Mouse (Mus musculus) midbrain, embryonic 10.5 days (tissue): ENCODE results near the gene Cpne6. TPM values are rescaled to one million over a fixed set of nuclear protein-coding genes. Genes with fewer than 3 reads are reported as not detected.

Experiments used
- DNase-seq: peaks from one replicate; pipeline ENCODE4 v3.0.0-alpha.2; 2017; ENCODE audit warnings: low spot score
- H3K27ac ChIP-seq: fragments of 300-500 bp; sonication (generic); replicated peaks from 2 replicates; pipeline ENCODE4 v1.5.1; 2016; ENCODE audit warnings: mild to moderate bottlenecking
- H3K27me3 ChIP-seq: fragments of 300-500 bp; sonication (generic); 2 replicates; pipeline ENCODE4 v1.6.1; 2016; ENCODE audit warnings: low read depth, mild to moderate bottlenecking; ENCODE audit not compliant: poor library complexity, severe bottlenecking
- H3K36me3 ChIP-seq: fragments of 300-500 bp; sonication (generic); 2 replicates; pipeline ENCODE4 v1.6.1; 2016; ENCODE audit warnings: mild to moderate bottlenecking, moderate library complexity
- H3K4me1 ChIP-seq: fragments of 300-500 bp; sonication (generic); 2 replicates; pipeline ENCODE4 v1.6.1; 2016
- H3K4me3 ChIP-seq: fragments of 300-500 bp; sonication (generic); 2 replicates; pipeline ENCODE4 v1.5.1; 2016; ENCODE audit warnings: mild to moderate bottlenecking, moderate library complexity
- H3K9me3 ChIP-seq: fragments of 300-500 bp; sonication (generic); replicated peaks from 2 replicates; pipeline ENCODE4 v1.6.1; 2016; ENCODE audit warnings: mild to moderate bottlenecking
- WGBS: fragments of 180-500 bp; shearing (Covaris S2); methylation state at CpG from one replicate; pipeline ENCODE4 v1.1.7; 2016; 5-methylcytosine and 5-hydroxymethylcytosine counted together
- polyA plus RNA-seq: library from polyadenylated mRNA; unstranded; fragments of >200 nt; fragmentation: Nextera tagmentation; extraction: Ambion mirVana; gene quantifications from 2 replicates; pipeline ENCODE4 v1.2.1, GENCODE M21; 2016

The Cpne6 gene
- polyA plus RNA-seq, 1 experiment from 2014 or later: 0.36 TPM

DNA sequence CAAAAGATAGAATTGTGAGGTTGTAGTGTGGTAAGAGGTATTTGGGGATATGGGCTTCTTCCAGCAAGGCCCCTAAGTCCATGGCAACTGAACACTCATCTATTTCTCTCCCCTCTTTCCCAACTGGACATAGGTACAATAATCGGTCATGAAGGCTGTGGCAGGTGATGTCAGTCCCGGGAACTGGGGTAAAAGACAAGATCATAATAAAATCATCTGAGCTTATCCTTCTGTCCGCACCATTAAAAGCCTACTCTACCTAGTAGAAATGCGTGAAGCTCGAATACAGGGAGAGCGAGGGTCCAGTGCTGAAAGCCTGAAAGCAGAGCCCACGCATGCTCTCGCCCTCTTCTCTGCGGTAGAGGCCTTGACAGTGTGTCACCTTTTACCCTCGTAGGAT is 30.6 kb upstream of the Cpne6 start:
- WGBS: 95% methylated on average over 10 of the region's 10 CpGs
- no peak for DNase-seq
- Histone ChIP-seq H3K27me3 (no peaks in the 10 kb centered on the region), H3K4me3 (0 out of 2 replicates have a peak overlapping the region, but pooled peaks have one; percentile 72), H3K36me3 (no peaks in the 10 kb centered on the region), H3K4me1 (peaks cover 16% of the 10 kb centered on the region), H3K27ac (no peak overlapping the region), H3K9me3 (no peaks in the 10 kb centered on the region)

GRCm38 (mm10) chr14:55484430-55485085 is 25.7 kb upstream of the Cpne6 start:
- H3K36me3 ChIP-seq: peaks cover 13% of the 10 kb centered on the region
- 85% methylated on average over 5 of the region's 5 CpGs for WGBS
- DNase-seq: no peak
- no peaks in the 10 kb centered on the region for H3K27me3 ChIP-seq
- no peak overlapping the region for H3K4me3 ChIP-seq
- H3K9me3 ChIP-seq: no peaks in the 10 kb centered on the region
- no peaks in the 10 kb centered on the region for H3K4me1 ChIP-seq
- H3K27ac ChIP-seq: no peak overlapping the region

DNA sequence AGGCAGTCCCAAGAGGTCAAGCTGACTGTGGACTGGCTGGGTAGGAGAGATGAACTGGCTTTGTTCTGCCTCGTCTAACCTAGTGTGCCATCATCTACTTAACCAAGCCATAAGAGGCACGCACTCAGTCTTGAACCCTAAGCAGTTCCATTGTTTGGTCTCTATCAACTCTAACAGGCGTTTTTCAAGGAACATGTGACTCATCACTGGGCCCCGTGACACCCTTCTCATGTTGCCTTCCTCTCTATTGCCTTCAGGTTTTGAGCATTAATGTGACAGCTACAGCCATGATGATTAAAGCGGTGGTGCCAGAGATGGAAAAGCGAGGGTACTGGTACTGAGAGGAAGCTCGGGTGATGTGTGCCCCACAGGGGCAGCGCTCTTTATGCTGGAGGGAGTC is 23.4 kb upstream of the Cpne6 start:
- H3K4me1 ChIP-seq: peaks cover 14% of the 10 kb centered on the region
- 91% methylated on average over 8 of the region's 8 CpGs for WGBS
- DNase-seq: no peak
- no peak overlapping the region for H3K27ac ChIP-seq
- H3K27me3 ChIP-seq: no peaks in the 10 kb centered on the region; the same call in 1 of the 2 replicates
- peaks cover 13% of the 10 kb centered on the region for H3K36me3 ChIP-seq
- no peak overlapping the region for H3K4me3 ChIP-seq
- no peaks in the 10 kb centered on the region for H3K9me3 ChIP-seq

DNA sequence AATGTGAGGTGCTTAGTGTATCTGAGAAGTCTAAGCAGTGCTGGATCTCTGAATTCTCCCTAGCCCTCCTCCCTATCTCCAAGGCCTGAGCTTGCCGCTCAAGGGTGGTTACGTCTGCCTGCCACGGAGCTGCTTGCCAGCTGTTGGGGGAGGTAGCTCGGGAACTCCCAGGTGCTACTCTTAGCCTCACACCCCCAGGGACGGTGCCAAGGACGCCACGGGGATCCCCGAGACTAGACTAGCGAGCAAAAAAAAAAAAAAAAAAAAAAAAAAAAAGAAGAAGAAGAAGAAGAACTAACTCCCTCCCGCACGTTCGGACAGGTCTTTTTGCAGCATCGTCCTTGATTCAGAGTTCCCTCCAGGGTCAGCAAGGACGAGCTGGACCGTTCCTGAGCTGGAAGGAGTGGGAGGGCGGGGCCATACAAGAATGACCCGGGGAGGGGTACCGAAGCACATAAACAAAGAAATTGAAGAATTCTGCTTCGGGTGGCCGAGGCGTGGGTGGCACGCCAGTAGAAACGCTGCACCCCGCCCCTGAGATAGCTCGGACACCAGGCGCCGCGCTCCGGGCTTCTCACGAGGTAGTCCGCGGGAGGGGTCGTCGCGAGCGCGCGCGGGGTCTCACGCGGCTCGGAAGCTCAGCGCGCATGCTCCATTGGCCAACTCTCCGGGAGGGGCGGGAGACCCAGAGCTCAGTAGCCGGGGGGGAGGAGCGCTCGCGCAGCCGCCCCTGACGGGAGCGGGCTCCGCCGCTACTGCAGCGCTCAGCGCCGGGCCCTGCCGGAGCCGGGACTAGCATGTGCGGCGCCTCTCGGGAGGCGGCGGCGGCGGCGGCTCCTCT is 19.7 kb upstream of the Cpne6 start, which contains the start of gene Carmil3:
Gene Carmil3 (plus strand): TSS at position 291 of the 841 bp plus-strand sequence.
- Histone ChIP-seq H3K27me3 (no peaks in the 10 kb centered on the region; the same call in 1 of the 2 replicates), H3K9me3 (no peaks in the 10 kb centered on the region), H3K36me3 (peaks cover 39% of the 10 kb centered on the region), H3K4me3 (peak within 1 kb of the TSS; percentile 89), H3K27ac (peak within 1 kb of the TSS; percentile 92), H3K4me1 (peaks cover 24% of the 10 kb centered on the region)
- under 1% methylated on average over 67 of the region's 68 CpGs for WGBS
- DNase-seq: peak; percentile 82

DNA sequence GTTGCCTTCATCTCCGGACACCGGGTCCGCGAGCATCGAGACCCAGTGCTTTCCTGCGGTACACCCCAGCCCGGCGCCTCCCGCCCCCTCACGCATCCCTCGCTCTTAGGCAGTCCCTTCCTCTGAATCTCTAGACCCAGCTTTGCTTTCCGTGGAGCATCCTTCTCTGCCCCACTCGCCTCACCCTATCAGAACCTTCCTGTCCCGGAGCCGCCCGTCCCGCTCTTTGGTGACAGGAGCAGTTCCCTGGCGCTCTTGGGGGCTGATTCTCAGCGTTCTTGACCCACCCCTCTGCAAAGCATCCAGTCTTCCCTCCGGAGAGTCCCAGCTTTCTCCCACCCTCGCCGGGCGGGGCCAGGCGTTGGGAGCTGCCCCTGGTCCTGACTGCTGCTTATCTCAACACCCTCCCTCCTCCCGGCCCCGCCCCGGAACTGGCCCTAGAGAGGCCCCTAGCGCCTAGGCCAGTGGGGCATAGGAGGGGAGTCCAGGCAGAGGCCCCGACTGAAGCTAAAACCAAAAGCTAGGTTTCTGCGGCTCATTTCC is 18.9 kb upstream of the Cpne6 start:
- DNase-seq: peak; percentile 83
- peaks cover 40% of the 10 kb centered on the region for H3K36me3 ChIP-seq
- under 1% methylated on average over 30 of the region's 30 CpGs for WGBS
- no peaks in the 10 kb centered on the region for H3K9me3 ChIP-seq
- H3K27me3 ChIP-seq: no peaks in the 10 kb centered on the region; the same call in 1 of the 2 replicates
- H3K27ac ChIP-seq: peak overlapping the region; percentile 92
- peak overlapping the region; percentile 89 for H3K4me3 ChIP-seq
- H3K4me1 ChIP-seq: peaks cover 24% of the 10 kb centered on the region

DNA sequence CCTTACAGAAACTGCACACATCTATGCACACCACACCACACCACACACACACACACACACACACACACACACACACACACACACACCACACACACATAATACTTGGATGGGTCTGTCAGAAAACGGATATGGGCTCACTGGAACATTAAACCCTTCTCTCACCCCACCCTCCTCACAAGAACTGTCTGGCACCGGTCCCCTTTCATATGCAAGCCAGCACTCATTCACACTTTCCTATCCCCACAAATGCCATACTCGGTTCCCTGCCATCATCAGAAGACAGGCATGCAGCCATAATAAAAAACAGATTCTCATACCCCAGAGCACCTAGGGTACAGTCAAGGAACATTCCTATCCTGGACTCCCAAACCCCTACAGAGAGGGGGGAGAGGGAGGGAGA is 18.1 kb upstream of the Cpne6 start:
- Histone ChIP-seq H3K36me3 (peaks cover 44% of the 10 kb centered on the region), H3K27me3 (peaks cover 4% of the 10 kb centered on the region; the same call in 1 of the 2 replicates), H3K9me3 (no peaks in the 10 kb centered on the region), H3K27ac (peak overlapping the region; percentile 92), H3K4me3 (peak overlapping the region; percentile 89), H3K4me1 (peaks cover 24% of the 10 kb centered on the region)
- no peak for DNase-seq
- WGBS: 55% methylated on average over 3 of the region's 3 CpGs

GRCm38 (mm10) chr14:55495509-55496240 is 14.6 kb upstream of the Cpne6 start:
- Histone ChIP-seq H3K4me1 (peaks cover 18% of the 10 kb centered on the region), H3K4me3 (no peak overlapping the region), H3K27ac (no peak overlapping the region), H3K9me3 (no peaks in the 10 kb centered on the region), H3K27me3 (0 out of 2 replicates have a peak, but pooled peaks cover 4% of the 10 kb centered on the region), H3K36me3 (peaks cover 69% of the 10 kb centered on the region)
- DNase-seq: no peak
- WGBS: 77% methylated on average over 20 of the region's 20 CpGs

- WGBS: 74% methylated on average over 16 of the region's 16 CpGs
- no peak for DNase-seq
- H3K4me1 ChIP-seq: peaks cover 9% of the 10 kb centered on the region
- no peak overlapping the region for H3K27ac ChIP-seq
- no peaks in the 10 kb centered on the region for H3K9me3 ChIP-seq
- H3K36me3 ChIP-seq: peaks cover 80% of the 10 kb centered on the region
- no peak overlapping the region for H3K4me3 ChIP-seq
- 0 out of 2 replicates have a peak, but pooled peaks cover 4% of the 10 kb centered on the region for H3K27me3 ChIP-seq
These were observed 13.3 kb upstream of the Cpne6 start for GRCm38 (mm10) chr14:55496761-55497448.

GRCm38 (mm10) chr14:55497449-55497821 is 12.8 kb upstream of the Cpne6 start:
- H3K4me1 ChIP-seq: peaks cover 4% of the 10 kb centered on the region
- 35% methylated on average over 6 of the region's 6 CpGs for WGBS
- H3K27ac ChIP-seq: no peak overlapping the region
- H3K27me3 ChIP-seq: 0 out of 2 replicates have a peak, but pooled peaks cover 4% of the 10 kb centered on the region
- peaks cover 85% of the 10 kb centered on the region for H3K36me3 ChIP-seq
- no peak overlapping the region for H3K4me3 ChIP-seq
- H3K9me3 ChIP-seq: no peaks in the 10 kb centered on the region
- DNase-seq: peak; percentile 85

GRCm38 (mm10) chr14:55505612-55506011 is 4.6 kb upstream of the Cpne6 start:
- H3K27ac ChIP-seq: no peak overlapping the region
- H3K27me3 ChIP-seq: no peaks in the 10 kb centered on the region
- H3K4me1 ChIP-seq: peaks cover 8% of the 10 kb centered on the region
- no peaks in the 10 kb centered on the region for H3K9me3 ChIP-seq
- H3K36me3 ChIP-seq: peaks cover 31% of the 10 kb centered on the region
- H3K4me3 ChIP-seq: no peak overlapping the region
- no peak for DNase-seq
- WGBS: 86% methylated on average over 9 of the region's 9 CpGs

DNA sequence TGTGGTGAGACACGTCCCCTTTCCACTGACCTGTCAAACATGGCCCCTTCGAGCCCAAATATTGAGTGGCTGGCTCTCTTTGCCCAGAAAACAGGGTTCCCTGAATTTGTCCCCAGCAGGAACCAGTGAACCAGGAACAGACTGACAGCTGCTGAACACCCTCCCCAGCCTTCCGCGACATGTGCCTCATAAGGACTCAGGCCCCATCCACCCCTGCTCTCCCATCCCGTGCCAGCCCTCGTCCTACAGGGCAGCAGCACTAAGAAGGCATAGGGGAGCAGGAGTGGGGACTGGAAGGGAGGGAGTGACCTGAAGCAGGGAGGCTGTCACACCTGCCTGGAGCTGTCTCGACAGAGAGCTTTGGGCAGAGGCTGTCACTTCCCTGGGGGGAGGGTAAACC is 2.4 kb upstream of the Cpne6 start:
- Histone ChIP-seq H3K4me3 (no peak overlapping the region), H3K27me3 (0 out of 2 replicates have a peak, but pooled peaks cover 12% of the 10 kb centered on the region), H3K36me3 (peaks cover 11% of the 10 kb centered on the region; the same call in 1 of the 2 replicates), H3K4me1 (peaks cover 14% of the 10 kb centered on the region), H3K9me3 (no peaks in the 10 kb centered on the region), H3K27ac (no peak overlapping the region)
- no peak for DNase-seq
- WGBS: 60% methylated on average over 7 of the region's 7 CpGs

DNA sequence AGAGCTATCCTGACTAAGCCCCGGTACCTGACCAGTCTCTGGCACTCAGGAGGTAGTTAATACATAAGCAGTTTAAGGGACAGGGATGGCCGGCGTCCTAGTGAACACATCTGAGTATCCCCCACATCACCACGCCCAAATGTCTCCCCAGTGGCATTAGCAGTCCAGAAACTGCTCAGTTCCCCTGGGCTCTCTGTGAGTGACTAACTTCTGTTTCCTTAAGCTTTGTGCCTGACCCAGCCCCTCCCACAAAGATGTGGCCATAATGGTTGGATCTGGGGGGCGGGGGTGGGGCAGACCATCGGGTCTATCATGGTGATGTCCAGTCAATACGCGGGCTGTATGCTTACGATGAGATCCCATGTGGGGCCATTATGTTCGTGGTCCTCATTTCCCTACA is 705 bp upstream of the Cpne6 start:
- no peak overlapping the region for H3K4me3 ChIP-seq
- H3K4me1 ChIP-seq: peaks cover 14% of the 10 kb centered on the region
- no peak for DNase-seq
- H3K9me3 ChIP-seq: no peaks in the 10 kb centered on the region
- peaks cover 3% of the 10 kb centered on the region; the same call in 1 of the 2 replicates for H3K36me3 ChIP-seq
- 82% methylated on average over 10 of the region's 10 CpGs for WGBS
- H3K27me3 ChIP-seq: 0 out of 2 replicates have a peak, but pooled peaks cover 12% of the 10 kb centered on the region
- no peak overlapping the region for H3K27ac ChIP-seq
